Mouse (Mus musculus) E14TG2a.4 (cell line): Measurements from ENCODE around the gene Pcdh9.

Experiments used
- H3K27me3 ChIP-seq: 2 replicates; pipeline ENCODE4 v1.6.1; 2014; ENCODE audit warnings: low read length, control low read depth; ENCODE audit not compliant: insufficient read depth
- H3K36me3 ChIP-seq: 2 replicates; pipeline ENCODE4 v1.6.1; 2014; ENCODE audit warnings: low read length, control low read depth; ENCODE audit not compliant: insufficient read depth
- H3K4me1 ChIP-seq: replicated peaks from 2 replicates; pipeline ENCODE4 v1.6.1; 2014; ENCODE audit warnings: low read depth, low read length, control low read depth
- H3K4me3 ChIP-seq: replicated peaks from 2 replicates; pipeline ENCODE4 v1.5.1; 2014; ENCODE audit warnings: mild to moderate bottlenecking, low read length
- H3K9me3 ChIP-seq: 2 replicates; pipeline ENCODE4 v1.6.1; 2014; ENCODE audit warnings: low read length, control low read depth
- CTCF ChIP-seq: conservative IDR thresholded peaks from 2 replicates; pipeline ENCODE4 v1.5.1; 2014; ENCODE audit warnings: low read length
- NANOG ChIP-seq: IDR thresholded peaks from 2 replicates; pipeline ENCODE4 v1.6.1; 2014; ENCODE audit warnings: borderline replicate concordance, low read length, mixed read lengths
- POU5F1 ChIP-seq: IDR thresholded peaks from 2 replicates; pipeline ENCODE4 v1.6.1; 2014; ENCODE audit warnings: low read length, borderline replicate concordance

Gene Pcdh9

GRCm38 (mm10) chr14:93498813-93499690 lies 391.4 kb downstream of the Pcdh9 start:
- Histone ChIP-seq H3K36me3 (no peaks in the 10 kb centered on the region), H3K4me3 (no peak overlapping the region), H3K4me1 (no peaks in the 10 kb centered on the region), H3K27me3 (no peaks in the 10 kb centered on the region), H3K9me3 (no peaks in the 10 kb centered on the region)
- TF ChIP-seq CTCF, result no peak
- TF ChIP-seq POU5F1, result no peak
- no peak for TF ChIP-seq NANOG

DNA sequence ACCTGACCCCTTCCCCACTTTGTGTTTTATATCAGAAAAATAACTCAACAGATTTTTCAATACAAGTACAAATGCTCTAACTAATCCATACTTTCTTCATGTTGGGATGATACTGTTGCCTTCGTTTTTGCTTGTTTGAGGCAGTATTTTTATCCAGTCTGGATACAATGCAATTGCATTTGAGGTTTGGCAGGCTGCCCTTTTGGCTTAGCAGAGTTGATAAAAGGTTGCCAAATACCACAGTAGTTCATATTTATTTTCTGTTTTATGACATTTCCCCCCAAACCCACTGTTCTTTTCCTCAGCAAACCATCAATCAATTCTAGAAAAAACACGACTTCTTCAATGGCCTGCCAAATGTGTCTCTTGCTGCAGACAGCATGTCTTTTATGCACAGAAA lies 415.5 kb downstream of the Pcdh9 start:
- Histone ChIP-seq H3K36me3 (no peaks in the 10 kb centered on the region), H3K4me3 (no peak overlapping the region), H3K4me1 (no peaks in the 10 kb centered on the region), H3K9me3 (no peaks in the 10 kb centered on the region), H3K27me3 (no peaks in the 10 kb centered on the region)
- TF ChIP-seq CTCF, result no peak
- no peak for TF ChIP-seq POU5F1
- no peak for TF ChIP-seq NANOG

GRCm38 (mm10) chr14:93472494-93472893 lies 418.0 kb downstream of the Pcdh9 start:
- Histone ChIP-seq H3K9me3 (no peaks in the 10 kb centered on the region), H3K27me3 (no peaks in the 10 kb centered on the region), H3K36me3 (no peaks in the 10 kb centered on the region), H3K4me3 (no peak overlapping the region), H3K4me1 (no peaks in the 10 kb centered on the region)
- TF ChIP-seq CTCF (no peak), POU5F1 (no peak), NANOG (no peak)

- Histone ChIP-seq H3K36me3 (no peaks in the 10 kb centered on the region), H3K27me3 (no peaks in the 10 kb centered on the region), H3K4me3 (no peak overlapping the region), H3K9me3 (no peaks in the 10 kb centered on the region), H3K4me1 (no peaks in the 10 kb centered on the region)
- TF ChIP-seq POU5F1 (no peak), CTCF (no peak), NANOG (no peak)
These were observed 427.1 kb downstream of the Pcdh9 start for GRCm38 (mm10) chr14:93463360-93463892.

DNA sequence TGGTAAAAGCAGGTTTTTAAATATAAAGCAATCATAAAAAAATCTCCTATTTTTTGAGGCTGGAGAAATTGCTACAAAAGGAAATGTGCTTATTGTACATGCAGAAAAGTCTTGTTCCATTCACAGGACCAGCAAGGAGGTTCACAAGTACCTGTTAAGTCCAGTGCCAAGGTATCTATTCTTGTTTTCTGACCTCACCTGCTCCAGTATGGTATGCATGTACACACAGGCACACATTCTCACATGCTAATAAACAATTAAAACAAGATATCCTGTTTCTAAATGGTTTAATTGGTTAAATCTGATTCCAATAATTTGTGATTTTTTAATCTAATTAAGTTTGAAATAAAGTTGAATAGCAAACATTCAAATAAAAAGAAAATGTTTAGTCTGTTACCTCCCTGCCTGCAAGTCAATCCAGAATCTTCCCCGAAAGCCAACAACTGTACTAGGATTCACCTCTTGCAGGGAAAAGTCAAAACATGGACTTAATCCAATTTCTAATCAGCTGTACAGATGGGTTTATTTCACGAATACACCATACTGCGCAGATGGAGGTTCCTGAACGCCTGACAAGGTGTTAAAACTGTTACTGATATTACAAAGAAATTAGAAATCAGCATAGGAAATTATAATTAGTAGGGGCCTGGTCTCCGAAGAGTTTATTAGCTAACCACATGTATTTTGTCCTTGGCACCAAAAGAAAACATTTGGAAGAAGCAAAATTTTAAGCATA lies 439.4 kb downstream of the Pcdh9 start:
- TF ChIP-seq NANOG (no peak), CTCF (no peak), POU5F1 (no peak)
- Histone ChIP-seq H3K4me3 (no peak overlapping the region), H3K27me3 (no peaks in the 10 kb centered on the region), H3K4me1 (no peaks in the 10 kb centered on the region), H3K36me3 (no peaks in the 10 kb centered on the region), H3K9me3 (no peaks in the 10 kb centered on the region)

DNA sequence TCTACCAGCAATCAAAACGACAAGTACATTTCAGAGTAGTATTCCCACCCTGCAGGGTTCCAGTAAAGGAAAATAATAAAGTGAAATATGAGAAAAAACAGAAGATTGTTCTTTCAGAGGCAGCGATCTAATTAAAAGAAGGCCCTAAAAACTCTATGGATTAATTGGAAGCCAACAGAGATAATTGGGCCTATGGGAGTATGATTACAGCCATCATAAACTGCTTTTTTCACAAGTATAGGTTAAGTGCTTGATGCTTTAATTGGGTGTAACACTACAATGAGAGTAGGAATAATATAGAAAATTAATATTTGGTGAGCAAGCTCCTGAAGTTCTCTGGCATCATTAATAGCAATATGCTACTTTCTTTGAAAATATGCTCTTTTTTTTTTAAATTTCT lies 448.6 kb downstream of the Pcdh9 start:
- no peaks in the 10 kb centered on the region for H3K4me1 ChIP-seq
- TF ChIP-seq NANOG (no peak), CTCF (no peak), POU5F1 (no peak)
- no peak overlapping the region for H3K4me3 ChIP-seq
- no peaks in the 10 kb centered on the region for H3K36me3 ChIP-seq
- no peaks in the 10 kb centered on the region for H3K27me3 ChIP-seq
- H3K9me3 ChIP-seq, result no peaks in the 10 kb centered on the region

DNA sequence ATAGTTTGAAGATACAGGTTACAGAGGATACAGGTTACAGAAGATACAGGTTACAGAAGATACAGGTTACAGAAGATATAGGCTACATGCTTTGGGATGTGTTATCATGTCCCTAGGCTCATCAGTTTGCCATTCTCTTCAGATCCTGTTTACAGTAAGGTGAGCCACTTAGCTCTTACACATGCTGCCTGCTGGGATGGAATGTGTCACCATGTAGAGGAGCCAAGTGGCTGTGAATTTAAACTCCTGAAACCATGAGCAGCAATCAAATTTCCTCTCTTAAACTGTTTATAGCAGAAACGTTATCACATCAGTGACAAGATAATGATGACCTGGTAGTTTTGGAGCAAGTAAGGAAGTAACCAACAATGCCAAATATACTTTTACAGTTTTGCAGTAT lies 453.3 kb downstream of the Pcdh9 start:
- Histone ChIP-seq H3K36me3 (no peaks in the 10 kb centered on the region), H3K4me1 (no peaks in the 10 kb centered on the region), H3K27me3 (no peaks in the 10 kb centered on the region), H3K9me3 (no peaks in the 10 kb centered on the region), H3K4me3 (no peak overlapping the region)
- TF ChIP-seq POU5F1, result no peak
- TF ChIP-seq CTCF, result no peak
- no peak for TF ChIP-seq NANOG

DNA sequence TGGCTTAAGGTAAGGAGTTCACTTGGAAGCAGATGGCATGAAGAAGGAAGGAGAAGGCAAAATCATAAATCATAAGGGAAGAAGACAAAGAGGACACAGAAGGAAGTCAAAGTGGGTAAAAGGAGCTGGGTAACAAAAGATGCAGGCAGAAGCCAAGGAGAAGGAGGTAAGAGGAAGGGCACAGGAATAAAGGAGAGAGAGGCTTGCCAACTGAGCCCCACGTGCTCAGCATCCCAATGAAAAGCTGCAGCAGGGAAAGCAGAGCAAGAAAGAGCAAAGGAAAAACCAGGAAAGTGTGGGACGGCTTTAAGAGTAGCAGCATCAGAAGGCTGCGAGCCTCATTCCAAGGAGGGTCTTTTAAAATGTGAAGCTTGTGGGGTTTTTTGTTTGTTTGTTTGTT lies 473.7 kb downstream of the Pcdh9 start:
- H3K27me3 ChIP-seq, result no peaks in the 10 kb centered on the region
- TF ChIP-seq NANOG (no peak), CTCF (no peak), POU5F1 (no peak)
- no peaks in the 10 kb centered on the region for H3K9me3 ChIP-seq
- H3K4me1 ChIP-seq, result no peaks in the 10 kb centered on the region
- no peak overlapping the region for H3K4me3 ChIP-seq
- no peaks in the 10 kb centered on the region for H3K36me3 ChIP-seq
